Mouse (Mus musculus) G1E-ER4 (cell line): ENCODE measurements around the gene Jak2. TPM values are rescaled to one million over a fixed set of nuclear protein-coding genes. Genes with fewer than 3 reads are reported as not detected.

Experiments
- GATA1 ChIP-seq: IDR thresholded peaks from one replicate; pipeline ENCODE4 v1.8.0; 2012; ENCODE audit warnings: low read length, inconsistent platforms
- polyA plus RNA-seq: library from polyadenylated mRNA; stranded (reverse); fragments of >175 nt; gene quantifications from 2 replicates; pipeline ENCODE4 v1.2.3, GENCODE M21; 2012

Jak2 gene
- polyA plus RNA-seq, 1 experiment: 10.3 TPM

DNA sequence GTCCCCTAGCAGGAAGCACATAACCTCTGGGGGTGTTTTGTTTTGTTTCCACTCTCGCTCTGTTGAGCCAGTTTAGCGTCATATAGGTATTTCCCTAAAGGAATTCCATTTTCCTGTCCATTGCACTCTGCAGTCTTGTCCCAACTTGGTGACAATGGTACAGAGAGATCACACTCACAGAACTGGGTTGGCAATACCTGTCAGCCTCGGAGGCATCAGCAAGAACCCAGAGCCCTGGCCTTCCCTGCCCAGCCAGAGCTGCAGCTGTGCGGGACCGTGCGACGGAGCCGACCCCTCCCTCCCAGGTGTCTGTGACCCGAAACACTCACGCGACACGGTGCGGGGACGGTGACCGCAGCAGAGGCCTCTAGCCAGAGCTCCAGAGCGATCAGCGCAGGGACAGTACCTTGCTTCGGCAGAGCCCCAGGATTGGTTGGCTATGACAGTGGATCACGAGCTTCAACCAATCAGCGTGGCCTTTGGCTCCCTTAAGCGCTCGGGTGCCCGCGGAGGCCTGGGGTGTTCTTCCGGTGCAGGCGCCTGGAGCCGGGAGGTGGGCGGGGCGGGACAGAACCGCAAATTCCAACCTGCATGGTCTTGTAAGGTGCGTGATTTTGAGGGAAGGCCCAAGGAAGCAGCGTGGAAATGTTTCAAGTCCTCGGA, 110.0 kb downstream of the Jak2 start:
- TF ChIP-seq GATA1: no peak

DNA sequence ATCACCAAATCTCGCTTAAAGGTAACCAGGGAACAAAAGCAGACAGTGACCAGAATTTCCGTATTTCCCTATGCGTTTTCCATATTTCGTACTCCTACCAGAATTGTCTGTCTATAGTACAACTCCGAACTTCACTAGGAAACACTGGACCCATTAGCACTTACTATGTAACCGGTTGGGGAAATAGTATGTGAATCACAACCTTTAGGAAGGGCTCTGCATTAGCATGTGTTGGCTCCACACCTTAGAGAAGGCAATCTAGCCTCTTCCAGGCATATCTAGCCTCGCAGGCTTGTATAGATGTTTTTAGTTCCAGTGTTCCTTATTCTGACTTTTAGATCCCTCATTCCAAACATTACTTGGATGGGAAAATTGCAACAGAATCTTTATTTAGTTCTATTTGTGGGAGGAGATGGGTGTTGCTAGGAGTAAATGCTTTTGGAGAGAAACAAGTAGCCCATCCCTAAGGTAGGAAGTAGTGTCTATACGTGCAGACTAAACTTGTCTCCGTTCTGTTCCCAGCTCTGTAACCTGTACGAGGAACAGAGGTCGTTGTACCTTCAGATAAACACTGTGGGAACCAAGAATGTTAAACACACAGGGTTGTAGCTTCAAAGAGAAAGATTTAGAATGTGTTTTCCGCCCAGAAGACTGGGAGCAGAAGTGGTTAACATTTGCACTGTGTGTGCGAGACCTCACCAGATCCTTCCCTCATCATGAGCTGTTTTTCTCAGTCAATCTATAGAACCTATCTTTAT, 110.7 kb downstream of the Jak2 start:
- TF ChIP-seq GATA1: no peak

Other genes with a start within 250 kb of the Jak2 start
- gene Ak3, start 203.9 kb upstream of the Jak2 start, polyA plus RNA-seq: 25.9 and 38.5 TPM in 2 replicates
- gene Rcl1, start 150.5 kb upstream of the Jak2 start, polyA plus RNA-seq: 60.8 and 70.1 TPM in 2 replicates
- gene Insl6, start 73.5 kb downstream of the Jak2 start, polyA plus RNA-seq: 0.18 TPM in 1 of 2 replicates, not detected in the other
- not detected in 2 replicates for gene Rln1, start 82.8 kb downstream of the Jak2 start, polyA plus RNA-seq
- gene Plgrkt, start 115.6 kb downstream of the Jak2 start, polyA plus RNA-seq: 28.7 and 36.9 TPM in 2 replicates
- gene Cd274, start 115.6 kb downstream of the Jak2 start, polyA plus RNA-seq: 0.18 and 0.24 TPM in 2 replicates
- 0.12 and 0.15 TPM in 2 replicates for gene Pdcd1lg2, start 159.1 kb downstream of the Jak2 start, polyA plus RNA-seq